Mouse (Mus musculus) MEL (cell line): ENCODE results near the gene Atp6v0e. TPM values are rescaled to one million over a fixed set of nuclear protein-coding genes. Genes with fewer than 3 reads are reported as not detected.
A peak's percentile ranks its signal among the peaks of the same experiment; 100 is the strongest.

ENCODE experiments used
- DNase-seq: peaks from one replicate; pipeline ENCODE4 v3.0.0; 2011; ENCODE audit warnings: low read depth, low spot score
- H3K27ac ChIP-seq: 2 replicates; pipeline ENCODE4 v1.5.1; 2012; ENCODE audit warnings: low read depth, mild to moderate bottlenecking, control low read depth, low read length, moderate library complexity; ENCODE audit not compliant: control insufficient read depth
- H3K27me3 ChIP-seq, 2 experiments: fragments of 150-350 bp in 1 of 2; sonication (generic) in 1 of 2; 2 replicates each; pipeline ENCODE4 v1.6.1; 2012; ENCODE audit warnings: low read length in 2 of 2, mild to moderate bottlenecking in 2 of 2, improper control_type of control experiment in 1 of 2, moderate library complexity in 1 of 2; ENCODE audit not compliant: insufficient read depth in 2 of 2, control insufficient read depth in 1 of 2
- H3K36me3 ChIP-seq, 2 experiments: 2 replicates each; pipeline ENCODE4 v1.6.1; 2012 to 2014; ENCODE audit warnings: low read length in 2 of 2, improper control_type of control experiment in 1 of 2, inconsistent platforms in 1 of 2, mild to moderate bottlenecking in 1 of 2; ENCODE audit not compliant: insufficient read depth in 2 of 2, control insufficient read depth in 1 of 2
- H3K4me1 ChIP-seq, 2 experiments: fragments of 150-350 bp in 1 of 2; sonication (generic) in 1 of 2; 2 replicates each; pipeline ENCODE4 v1.6.1; 2012; ENCODE audit warnings: low read length in 2 of 2, improper control_type of control experiment in 1 of 2, mild to moderate bottlenecking in 1 of 2; ENCODE audit not compliant: insufficient read depth in 2 of 2, control insufficient read depth in 1 of 2
- H3K4me3 ChIP-seq, 2 experiments: fragments of 150-350 bp in 1 of 2; sonication (generic) in 1 of 2; 2 replicates each; pipeline ENCODE4 v1.5.1; 2012; ENCODE audit warnings: low read depth in 2 of 2, low read length in 2 of 2, mild to moderate bottlenecking in 2 of 2, moderate library complexity in 2 of 2, control low read depth in 1 of 2, improper control_type of control experiment in 1 of 2; ENCODE audit not compliant: control insufficient read depth in 1 of 2, insufficient read depth in 1 of 2
- H3K79me2 ChIP-seq: 2 replicates; pipeline ENCODE4 v1.6.1; 2012; ENCODE audit warnings: mild to moderate bottlenecking, low read length, moderate library complexity; ENCODE audit not compliant: control insufficient read depth, poor library complexity, insufficient read depth
- H3K9ac ChIP-seq: 2 replicates; pipeline ENCODE4 v1.6.1; 2012; ENCODE audit warnings: low read depth, mild to moderate bottlenecking, control low read depth, low read length, moderate library complexity; ENCODE audit not compliant: control insufficient read depth, poor library complexity, severe bottlenecking
- H3K9me3 ChIP-seq: fragments of 150-350 bp; sonication (generic); replicated peaks from 2 replicates; pipeline ENCODE4 v1.6.1; 2012; ENCODE audit warnings: mild to moderate bottlenecking, low read length, improper control_type of control experiment, moderate library complexity; ENCODE audit not compliant: insufficient read depth
- BHLHE40 ChIP-seq: IDR thresholded peaks from 2 replicates; pipeline ENCODE4 v1.6.1; 2012; ENCODE audit warnings: low read depth, mild to moderate bottlenecking, inconsistent platforms, low read length, improper control_type of control experiment, borderline replicate concordance
- CHD1 ChIP-seq: IDR thresholded peaks from 2 replicates; pipeline ENCODE4 v1.6.1; 2012; ENCODE audit warnings: low read depth, mild to moderate bottlenecking, inconsistent platforms, low read length, improper control_type of control experiment
- CHD2 ChIP-seq: IDR thresholded peaks from 2 replicates; pipeline ENCODE4 v1.6.1; 2011; ENCODE audit warnings: low read length, improper control_type of control experiment
- EP300 ChIP-seq, 2 experiments: IDR thresholded peaks; 2 replicates each; pipeline ENCODE4 v1.6.1; 2011; ENCODE audit warnings: improper control_type of control experiment in 2 of 2, low read length in 2 of 2, low read depth in 1 of 2, mild to moderate bottlenecking in 1 of 2
- ETS1 ChIP-seq: IDR thresholded peaks from 2 replicates; pipeline ENCODE4 v1.6.1; 2012; ENCODE audit warnings: low read depth, mild to moderate bottlenecking, inconsistent platforms, low read length, improper control_type of control experiment, moderate library complexity
- GABPA ChIP-seq: IDR thresholded peaks from 2 replicates; pipeline ENCODE4 v1.6.1; 2012; ENCODE audit warnings: low read depth, mild to moderate bottlenecking, inconsistent platforms, low read length, improper control_type of control experiment, moderate library complexity
- GATA1 ChIP-seq: IDR thresholded peaks from 2 replicates; pipeline ENCODE4 v1.6.1; 2011; ENCODE audit warnings: low read depth, low read length, improper control_type of control experiment
- HCFC1 ChIP-seq: IDR thresholded peaks from 2 replicates; pipeline ENCODE4 v1.6.1; 2012; ENCODE audit warnings: low read depth, mild to moderate bottlenecking, inconsistent platforms, low read length, improper control_type of control experiment, moderate library complexity
- JUND ChIP-seq: IDR thresholded peaks from 2 replicates; pipeline ENCODE4 v1.6.1; 2011; ENCODE audit warnings: low read depth, mild to moderate bottlenecking, improper control_type of control experiment, low read length
- MAFK ChIP-seq: IDR thresholded peaks from 2 replicates; pipeline ENCODE4 v1.6.1; 2011; ENCODE audit warnings: low read depth, mild to moderate bottlenecking, low read length, improper control_type of control experiment, borderline replicate concordance
- MAX ChIP-seq: IDR thresholded peaks from 2 replicates; pipeline ENCODE4 v1.6.1; 2011; ENCODE audit warnings: low read length, improper control_type of control experiment
- MEF2A ChIP-seq: IDR thresholded peaks from 2 replicates; pipeline ENCODE4 v1.6.1; 2014; ENCODE audit warnings: low read depth, mild to moderate bottlenecking, inconsistent platforms, low read length, improper control_type of control experiment; ENCODE audit not compliant: poor library complexity, insufficient replicate concordance, severe bottlenecking; ENCODE audit errors: extremely low read depth
- MXI1 ChIP-seq: IDR thresholded peaks from 2 replicates; pipeline ENCODE4 v1.6.1; 2011; ENCODE audit warnings: mild to moderate bottlenecking, low read depth, low read length, improper control_type of control experiment
- MYB ChIP-seq: IDR thresholded peaks from 2 replicates; pipeline ENCODE4 v1.6.1; 2011; ENCODE audit warnings: mild to moderate bottlenecking, low read depth, low read length, improper control_type of control experiment
- MYC ChIP-seq: IDR thresholded peaks from 2 replicates; pipeline ENCODE4 v1.6.1; 2011; ENCODE audit warnings: low read depth, mild to moderate bottlenecking, low read length, improper control_type of control experiment, moderate library complexity
- NELFE ChIP-seq: IDR thresholded peaks from 2 replicates; pipeline ENCODE4 v1.6.1; 2011; ENCODE audit warnings: low read depth, low read length, improper control_type of control experiment
- POLR2AphosphoS2 ChIP-seq: IDR thresholded peaks from 2 replicates; pipeline ENCODE4 v1.6.1; 2011; ENCODE audit warnings: low read length, improper control_type of control experiment
- POLR2AphosphoS5 ChIP-seq: IDR thresholded peaks from 2 replicates; pipeline ENCODE4 v1.6.1; 2012; ENCODE audit warnings: low read depth, borderline replicate concordance, mild to moderate bottlenecking, inconsistent platforms, low read length, moderate library complexity, mixed read lengths
- RAD21 ChIP-seq: IDR thresholded peaks from 2 replicates; pipeline ENCODE4 v1.6.1; 2011; ENCODE audit warnings: mild to moderate bottlenecking, low read depth, low read length, improper control_type of control experiment
- RCOR1 ChIP-seq: IDR thresholded peaks from 2 replicates; pipeline ENCODE4 v1.6.1; 2012; ENCODE audit warnings: low read depth, mild to moderate bottlenecking, inconsistent platforms, low read length, improper control_type of control experiment
- SIN3A ChIP-seq: IDR thresholded peaks from 2 replicates; pipeline ENCODE4 v1.6.1; 2012; ENCODE audit warnings: low read length, improper control_type of control experiment, inconsistent platforms
- SMC3 ChIP-seq: IDR thresholded peaks from 2 replicates; pipeline ENCODE4 v1.6.1; 2011; ENCODE audit warnings: low read depth, low read length, improper control_type of control experiment
- TAL1 ChIP-seq: IDR thresholded peaks from 2 replicates; pipeline ENCODE4 v1.6.1; 2012; ENCODE audit warnings: mild to moderate bottlenecking, inconsistent platforms, low read length, moderate library complexity, mixed read lengths
- TCF12 ChIP-seq: IDR thresholded peaks from 2 replicates; pipeline ENCODE4 v1.6.1; 2014; ENCODE audit warnings: low read depth, mild to moderate bottlenecking, inconsistent platforms, low read length, improper control_type of control experiment, moderate library complexity
- UBTF ChIP-seq: IDR thresholded peaks from 2 replicates; pipeline ENCODE4 v1.6.1; 2012; ENCODE audit warnings: low read depth, mild to moderate bottlenecking, inconsistent platforms, low read length, improper control_type of control experiment, moderate library complexity, borderline replicate concordance; ENCODE audit not compliant: insufficient read depth
- ZC3H11A ChIP-seq: IDR thresholded peaks from 2 replicates; pipeline ENCODE4 v1.6.1; 2012; ENCODE audit warnings: low read depth, mild to moderate bottlenecking, inconsistent platforms, low read length, improper control_type of control experiment
- ZKSCAN1 ChIP-seq: IDR thresholded peaks from 2 replicates; pipeline ENCODE4 v1.6.1; 2012; ENCODE audit warnings: low read depth, mild to moderate bottlenecking, inconsistent platforms, low read length, improper control_type of control experiment, moderate library complexity
- ZMIZ1 ChIP-seq: IDR thresholded peaks from 2 replicates; pipeline ENCODE4 v1.6.1; 2012; ENCODE audit warnings: low read depth, mild to moderate bottlenecking, inconsistent platforms, low read length, improper control_type of control experiment, moderate library complexity
- ZNF384 ChIP-seq: IDR thresholded peaks from 2 replicates; pipeline ENCODE4 v1.6.1; 2012; ENCODE audit warnings: low read depth, mild to moderate bottlenecking, inconsistent platforms, low read length, improper control_type of control experiment
- polyA plus RNA-seq, 2 experiments: library from polyadenylated mRNA; stranded (reverse) in 1 of 2; unstranded in 1 of 2; fragments of >175 nt in 1 of 2; fragments of >200 nt in 1 of 2; gene quantifications; 2 replicates each; pipeline versions ENCODE4 v1.2.1 to v1.2.4; 2012; ENCODE audit warnings: low replicate concordance in 2 of 2, low read depth in 1 of 2; ENCODE audit not compliant: insufficient read length in 2 of 2, insufficient read depth in 1 of 2, missing spikeins in 1 of 2
- total RNA-seq: library from RNA; depleted of rRNA; stranded (reverse); fragments of 300-350 nt; gene quantifications from 2 replicates; pipeline ENCODE4 v1.2.3, GENCODE M21; 2012

Atp6v0e gene
- total and polyA plus RNA-seq, 3 experiments = 173 to 200 TPM; not detected in 1

- peak; percentile 47; the same call in 1 of the 2 replicates for TF ChIP-seq MYC
- no peak for TF ChIP-seq GABPA
- no peak for TF ChIP-seq POLR2AphosphoS2
- peak; percentile 52; the same call in 1 of the 2 replicates for TF ChIP-seq SIN3A
- no peak for TF ChIP-seq HCFC1
- TF ChIP-seq ZKSCAN1 = no peak
- TF ChIP-seq SMC3 = no peak
- no peak for TF ChIP-seq NELFE
- TF ChIP-seq MYB = no peak
Measured at GRCm38 (mm10) chr17:26721802-26722201, 58.8 kb downstream of the Atp6v0e start (continued).

- Histone ChIP-seq H3K36me3 (peaks cover 0 to 42% of the 10 kb centered on the region in 2 experiments; a peak in 2 of 4 replicates), H3K9ac (peak overlapping the region; percentile 29; the same call in 1 of the 2 replicates), H3K27me3 (no peaks in the 10 kb centered on the region), H3K4me3 (no peak overlapping the region), H3K9me3 (no peaks in the 10 kb centered on the region), H3K79me2 (0 out of 2 replicates have a peak, but pooled peaks cover 2% of the 10 kb centered on the region), H3K4me1 (peaks cover 21 to 44% of the 10 kb centered on the region in 2 experiments), H3K27ac (peak overlapping the region; percentile 41)
- DNase-seq = peak; percentile 73
- 0 out of 2 replicates have a peak, but pooled peaks have one; percentile 10 for TF ChIP-seq ZC3H11A
- TF ChIP-seq JUND = no peak
- peak; percentile 60 for TF ChIP-seq TAL1
- no peak for TF ChIP-seq POLR2AphosphoS5
- TF ChIP-seq TCF12 = peak; percentile 90
- TF ChIP-seq GATA1 = peak; percentile 66
- TF ChIP-seq ZMIZ1 = no peak
- TF ChIP-seq MAFK = 0 out of 2 replicates have a peak, but pooled peaks have one; percentile 49
- no peak for TF ChIP-seq CHD2
- TF ChIP-seq EP300 (IDR thresholded peaks at IDR 0.05; ENCODE audit: low read depth in 1 of 2, low read length in 2 of 2) = peak; percentile 66 to 82
- TF ChIP-seq RAD21 = no peak
- TF ChIP-seq UBTF = no peak
- TF ChIP-seq MYB = no peak
- TF ChIP-seq ETS1 = peak; percentile 97
- no peak for TF ChIP-seq NELFE
- TF ChIP-seq BHLHE40 = peak; percentile 29; the same call in 1 of the 2 replicates
- no peak for TF ChIP-seq ZNF384
- TF ChIP-seq CHD1 = no peak
- TF ChIP-seq MYC = 0 out of 2 replicates have a peak, but pooled peaks have one; percentile 44
- TF ChIP-seq MAX = peak; percentile 35; the same call in 1 of the 2 replicates
- TF ChIP-seq MXI1 = peak; percentile 50; the same call in 1 of the 2 replicates
- TF ChIP-seq SIN3A = peak; percentile 74
- no peak for TF ChIP-seq MEF2A
- peak; percentile 59; the same call in 1 of the 2 replicates for TF ChIP-seq RCOR1
Measured at GRCm38 (mm10) chr17:26724790-26725189, 61.8 kb downstream of the Atp6v0e start.
